Mouse (Mus musculus): ENCODE results near the gene Nmur1. TPM values are rescaled to one million over a fixed set of nuclear protein-coding genes. Genes with fewer than 3 reads are reported as not detected.

Nmur1 gene
- polyA plus RNA-seq, 1 experiment from 2014 or later, result not detected

DNA sequence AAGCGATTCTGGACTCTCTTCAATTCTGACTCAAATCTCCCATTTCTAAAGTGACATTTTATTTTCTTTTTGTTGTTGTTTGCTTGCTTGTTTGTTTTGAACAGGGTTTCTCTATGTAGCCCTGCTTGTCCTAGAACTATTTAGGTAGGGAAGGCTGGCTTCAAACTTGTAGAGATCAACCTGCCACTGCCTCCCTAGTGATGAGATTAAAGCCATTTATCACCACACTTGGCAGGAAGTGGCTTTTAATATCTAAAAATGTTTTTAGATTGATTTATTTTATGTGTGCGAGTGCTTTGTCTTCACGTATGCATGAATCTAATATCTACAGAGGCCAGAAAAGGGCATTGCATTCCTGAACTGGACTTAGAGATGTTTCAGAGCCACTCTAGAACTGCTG is 32.8 kb downstream of the Nmur1 start:
- 90% methylated on average over 3 of the region's 3 CpGs for WGBS

DNA sequence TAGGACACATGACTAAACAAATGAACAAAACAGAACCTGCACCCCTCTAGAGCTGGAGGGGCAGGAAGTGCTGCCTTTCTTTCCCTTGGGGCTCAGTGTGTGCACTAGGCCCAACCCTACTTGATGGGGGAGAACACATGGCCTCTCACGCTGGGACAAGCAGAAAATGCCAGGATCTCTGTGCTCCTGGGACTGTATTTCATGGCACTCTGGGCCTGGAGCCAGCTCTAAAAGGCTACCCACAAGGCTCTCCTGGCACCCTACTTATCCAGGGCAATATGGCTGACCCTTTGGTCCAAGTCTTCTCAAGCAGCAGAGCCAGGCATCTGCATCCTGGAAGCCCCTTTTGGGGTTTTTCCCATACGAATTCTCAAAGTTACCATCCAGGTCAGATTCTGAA is 34.6 kb downstream of the Nmur1 start:
- 75% methylated on average over 2 of the region's 2 CpGs for WGBS
- H3K4me2 ChIP-seq, result no peak overlapping the region
- no peak for ATAC-seq (ENCODE audit: low FRiP score)
- no peaks in the 10 kb centered on the region for H3K9me3 ChIP-seq (ENCODE audit: control insufficient read depth, low read length)
- no peaks in the 10 kb centered on the region for H3K4me1 ChIP-seq (ENCODE audit: control insufficient read depth, insufficient read depth, low read length)
- no peak overlapping the region for H3K9ac ChIP-seq (ENCODE audit: low read length)
- H3K36me3 ChIP-seq (ENCODE audit: control insufficient read depth, insufficient read depth, low read length), result no peaks in the 10 kb centered on the region
- H3K27ac ChIP-seq (ENCODE audit: low read depth, low read length), result no peak overlapping the region
- no peak overlapping the region for H3K4me3 ChIP-seq (ENCODE audit: low read depth, low read length)
- no peak for DNase-seq (ENCODE audit: low spot score, missing footprints)
- no peaks in the 10 kb centered on the region for H3K27me3 ChIP-seq (ENCODE audit: control insufficient read depth, insufficient read depth, low read length)

More for the DNA sequence above, 32.8 kb downstream of the Nmur1 start:
- Histone ChIP-seq H3K36me3 (ENCODE audit: control insufficient read depth, insufficient read depth, low read length) (no peaks in the 10 kb centered on the region), H3K27ac (ENCODE audit: low read depth, low read length) (no peak overlapping the region), H3K9ac (ENCODE audit: low read length) (no peak overlapping the region), H3K4me2 (no peak overlapping the region), H3K27me3 (ENCODE audit: control insufficient read depth, insufficient read depth, low read length) (no peaks in the 10 kb centered on the region), H3K4me1 (ENCODE audit: control insufficient read depth, insufficient read depth, low read length) (no peaks in the 10 kb centered on the region), H3K9me3 (ENCODE audit: control insufficient read depth, low read length) (no peaks in the 10 kb centered on the region), H3K4me3 (ENCODE audit: low read depth, low read length) (no peak overlapping the region)
- ATAC-seq (ENCODE audit: low FRiP score) (no peak), DNase-seq (ENCODE audit: low spot score, missing footprints) (no peak)

DNA sequence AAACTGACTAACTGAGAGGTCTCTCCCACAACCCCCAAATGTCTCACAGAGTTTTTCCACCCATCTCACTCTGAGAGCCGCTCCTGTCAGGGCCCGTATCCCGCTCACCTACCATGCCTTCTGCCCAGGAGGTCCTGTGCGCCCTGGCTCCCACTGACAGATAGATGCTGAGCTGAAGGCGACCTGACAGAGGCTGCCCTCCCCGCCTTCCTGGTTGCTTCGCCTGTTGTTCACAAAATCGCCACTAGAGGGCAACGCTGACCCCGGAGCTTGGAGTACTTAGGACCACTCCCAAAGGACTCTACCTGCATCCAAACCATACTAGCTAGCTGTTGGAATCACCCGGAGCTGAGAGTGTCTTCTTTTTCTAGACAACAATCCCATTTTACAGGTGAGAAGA is 36.8 kb downstream of the Nmur1 start:
- no peaks in the 10 kb centered on the region for H3K9me3 ChIP-seq (ENCODE audit: control insufficient read depth, low read length)
- H3K36me3 ChIP-seq (ENCODE audit: control insufficient read depth, insufficient read depth, low read length), result no peaks in the 10 kb centered on the region
- H3K27ac ChIP-seq (ENCODE audit: low read depth, low read length), result no peak overlapping the region
- no peak overlapping the region for H3K4me3 ChIP-seq (ENCODE audit: low read depth, low read length)
- H3K27me3 ChIP-seq (ENCODE audit: control insufficient read depth, insufficient read depth, low read length), result no peaks in the 10 kb centered on the region
- H3K4me1 ChIP-seq (ENCODE audit: control insufficient read depth, insufficient read depth, low read length), result no peaks in the 10 kb centered on the region
- no peak overlapping the region for H3K4me2 ChIP-seq
- WGBS, result 2% methylated on average over 11 of the region's 11 CpGs
- ATAC-seq (ENCODE audit: low FRiP score), result peak; percentile 65; the same call in 1 of the 2 replicates
- peak; percentile 99 for DNase-seq (ENCODE audit: low spot score, missing footprints)
- no peak overlapping the region for H3K9ac ChIP-seq (ENCODE audit: low read length)

DNA sequence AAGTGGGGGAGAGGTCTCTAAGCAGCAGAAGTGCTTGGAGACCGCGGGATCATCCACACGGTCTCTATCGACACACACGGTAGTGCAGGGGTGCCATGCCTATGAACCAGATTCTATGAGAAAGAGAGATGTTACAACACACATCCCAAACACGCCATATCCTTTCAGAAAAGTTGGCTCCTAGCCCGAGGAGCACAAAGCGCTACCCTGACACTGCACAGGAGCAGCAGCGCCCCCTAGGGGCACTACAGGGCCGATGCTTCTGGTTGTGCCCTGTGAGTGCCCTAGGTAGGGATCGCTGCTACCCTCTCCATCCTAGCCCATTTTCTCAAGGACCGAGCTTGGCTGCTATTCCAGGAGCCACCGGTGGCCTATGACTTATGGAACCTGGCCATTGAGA is 45.0 kb downstream of the Nmur1 start:
- Histone ChIP-seq H3K9me3 (ENCODE audit: control insufficient read depth, low read length) (no peaks in the 10 kb centered on the region), H3K27me3 (ENCODE audit: control insufficient read depth, insufficient read depth, low read length) (no peaks in the 10 kb centered on the region), H3K4me1 (ENCODE audit: control insufficient read depth, insufficient read depth, low read length) (no peaks in the 10 kb centered on the region), H3K36me3 (ENCODE audit: control insufficient read depth, insufficient read depth, low read length) (no peaks in the 10 kb centered on the region), H3K27ac (ENCODE audit: low read depth, low read length) (no peak overlapping the region), H3K4me2 (0 out of 2 replicates have a peak overlapping the region, but pooled peaks have one; percentile 10), H3K9ac (ENCODE audit: low read length) (no peak overlapping the region), H3K4me3 (ENCODE audit: low read depth, low read length) (no peak overlapping the region)
- 30% methylated on average over 13 of the region's 13 CpGs for WGBS
- ATAC-seq (ENCODE audit: low FRiP score) (0 out of 2 replicates have a peak, but pooled peaks have one; percentile 2), DNase-seq (ENCODE audit: low spot score, missing footprints) (no peak)

DNA sequence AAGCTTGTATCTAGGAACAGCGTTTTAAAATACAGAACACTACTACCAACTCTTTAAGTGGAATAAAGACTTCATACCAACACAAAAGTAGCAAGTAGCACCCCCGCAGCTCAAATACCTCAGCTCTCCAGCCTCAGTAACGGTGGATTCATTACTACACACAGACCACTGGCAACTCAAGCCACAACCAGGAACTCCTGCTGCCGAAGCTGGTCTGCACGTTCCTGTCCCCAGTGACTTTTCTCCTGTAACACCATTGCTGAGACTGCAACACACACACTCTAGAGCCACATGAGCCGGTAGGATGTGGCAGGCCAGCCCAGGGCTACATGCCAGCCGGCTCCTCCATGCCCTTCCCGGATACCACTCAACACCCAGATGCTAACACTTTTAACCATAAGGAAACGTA is 46.9 kb downstream of the Nmur1 start:
- H3K9ac ChIP-seq (ENCODE audit: low read length), result no peak overlapping the region
- no peaks in the 10 kb centered on the region for H3K4me1 ChIP-seq (ENCODE audit: control insufficient read depth, insufficient read depth, low read length)
- H3K27ac ChIP-seq (ENCODE audit: low read depth, low read length), result no peak overlapping the region
- ATAC-seq (ENCODE audit: low FRiP score) (no peak), DNase-seq (ENCODE audit: low spot score, missing footprints) (no peak)
- no peak overlapping the region for H3K4me2 ChIP-seq
- no peak overlapping the region for H3K4me3 ChIP-seq (ENCODE audit: low read depth, low read length)
- no peaks in the 10 kb centered on the region for H3K9me3 ChIP-seq (ENCODE audit: control insufficient read depth, low read length)
- no peaks in the 10 kb centered on the region for H3K36me3 ChIP-seq (ENCODE audit: control insufficient read depth, insufficient read depth, low read length)
- WGBS, result 82% methylated on average over 9 of the region's 9 CpGs
- H3K27me3 ChIP-seq (ENCODE audit: control insufficient read depth, insufficient read depth, low read length), result no peaks in the 10 kb centered on the region

DNA sequence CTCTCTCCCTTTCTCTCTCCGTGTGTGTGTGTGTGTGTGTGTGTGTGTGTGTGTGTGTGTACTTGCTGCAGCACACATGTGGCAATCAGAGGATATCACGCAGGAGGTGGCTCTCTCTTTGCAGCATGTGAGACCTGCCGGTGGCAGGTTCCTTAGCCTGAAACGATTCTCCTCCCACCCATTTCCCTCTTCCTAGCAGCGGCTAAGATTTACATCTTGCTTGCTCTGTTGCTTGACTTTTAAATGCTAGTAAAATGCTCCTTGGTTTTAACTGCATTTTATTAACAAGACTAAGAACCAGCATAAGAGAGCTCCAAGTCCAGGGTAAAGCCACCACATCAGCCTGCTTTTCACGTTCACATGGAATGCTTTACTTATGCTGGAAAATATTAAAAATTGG is 47.4 kb downstream of the Nmur1 start:
- no peak overlapping the region for H3K4me2 ChIP-seq
- ATAC-seq (ENCODE audit: low FRiP score) (no peak), DNase-seq (ENCODE audit: low spot score, missing footprints) (no peak)
- no peak overlapping the region for H3K27ac ChIP-seq (ENCODE audit: low read depth, low read length)
- H3K36me3 ChIP-seq (ENCODE audit: control insufficient read depth, insufficient read depth, low read length), result no peaks in the 10 kb centered on the region
- H3K9me3 ChIP-seq (ENCODE audit: control insufficient read depth, low read length), result no peaks in the 10 kb centered on the region
- no peak overlapping the region for H3K4me3 ChIP-seq (ENCODE audit: low read depth, low read length)
- H3K27me3 ChIP-seq (ENCODE audit: control insufficient read depth, insufficient read depth, low read length), result no peaks in the 10 kb centered on the region
- no peak overlapping the region for H3K9ac ChIP-seq (ENCODE audit: low read length)
- no peaks in the 10 kb centered on the region for H3K4me1 ChIP-seq (ENCODE audit: control insufficient read depth, insufficient read depth, low read length)
- WGBS, result 80% methylated on average over 6 of the region's 6 CpGs

DNA sequence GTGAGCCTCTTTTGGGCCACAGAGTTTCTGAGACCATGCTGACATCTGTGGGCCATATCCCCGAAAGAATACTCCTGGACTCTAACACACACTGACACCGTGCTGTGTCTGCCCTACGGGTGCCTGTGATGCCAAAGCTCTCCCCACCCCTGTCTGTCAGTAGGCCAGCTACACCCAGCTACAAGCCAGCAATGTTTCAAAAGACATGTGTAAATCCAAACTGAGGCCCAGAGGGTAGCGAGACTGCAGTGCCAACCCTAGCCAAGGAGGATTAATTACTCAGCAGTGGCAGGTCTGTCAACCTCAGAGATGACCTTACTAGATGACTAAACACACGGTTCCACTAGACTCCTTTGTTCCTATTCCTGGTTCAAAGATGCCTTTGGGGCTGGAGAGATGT is 49.7 kb downstream of the Nmur1 start:
- Histone ChIP-seq H3K9ac (ENCODE audit: low read length) (no peak overlapping the region), H3K9me3 (ENCODE audit: control insufficient read depth, low read length) (no peaks in the 10 kb centered on the region), H3K4me3 (ENCODE audit: low read depth, low read length) (no peak overlapping the region), H3K36me3 (ENCODE audit: control insufficient read depth, insufficient read depth, low read length) (no peaks in the 10 kb centered on the region), H3K4me2 (no peak overlapping the region), H3K4me1 (ENCODE audit: control insufficient read depth, insufficient read depth, low read length) (no peaks in the 10 kb centered on the region), H3K27ac (ENCODE audit: low read depth, low read length) (no peak overlapping the region), H3K27me3 (ENCODE audit: control insufficient read depth, insufficient read depth, low read length) (no peaks in the 10 kb centered on the region)
- DNase-seq (ENCODE audit: low spot score, missing footprints), result no peak
- 85% methylated on average over 5 of the region's 5 CpGs for WGBS
- ATAC-seq (ENCODE audit: low FRiP score), result no peak

DNA sequence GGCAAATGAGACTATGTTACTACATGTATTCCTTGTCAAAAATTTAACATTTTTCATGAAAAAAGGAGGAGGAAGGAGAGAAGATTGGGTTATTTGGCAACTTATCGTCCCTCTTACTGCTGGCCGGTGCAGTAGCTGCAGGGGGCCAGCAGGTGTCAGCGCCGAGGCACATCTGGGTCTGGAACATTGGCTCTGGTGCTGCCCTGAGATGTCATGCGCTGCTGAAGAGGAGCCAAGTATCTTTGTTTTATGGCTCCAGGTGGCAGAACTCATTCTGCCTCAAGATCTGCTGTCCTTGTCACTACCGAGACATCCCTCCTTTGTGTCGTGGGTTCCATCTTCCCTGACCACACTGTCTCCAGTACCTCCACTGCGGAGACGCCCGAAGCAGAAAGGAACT is 54.0 kb downstream of the Nmur1 start:
- no peak for ATAC-seq (ENCODE audit: low FRiP score)

DNA sequence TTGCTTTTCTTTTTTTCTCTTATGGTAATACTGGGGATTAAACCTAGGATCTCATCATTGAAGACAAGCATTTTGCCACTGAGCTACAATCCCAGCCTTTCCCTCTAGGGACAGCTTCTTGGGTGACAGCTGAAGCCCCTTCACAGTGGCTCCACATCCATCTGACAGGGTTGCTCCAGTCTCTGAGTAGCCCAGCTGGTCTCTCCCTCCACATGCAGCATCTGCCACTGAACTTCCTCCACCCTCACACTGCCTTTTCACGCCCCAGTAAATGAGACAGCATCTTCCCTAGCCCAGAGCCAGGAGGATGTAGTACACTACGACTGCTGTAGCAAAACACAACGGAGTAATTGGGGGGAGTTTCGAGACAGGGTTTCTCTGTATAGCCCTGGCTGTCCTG is 57.9 kb downstream of the Nmur1 start:
- Histone ChIP-seq H3K36me3 (ENCODE audit: control insufficient read depth, insufficient read depth, low read length) (no peaks in the 10 kb centered on the region), H3K27ac (ENCODE audit: low read depth, low read length) (no peak overlapping the region), H3K9me3 (ENCODE audit: control insufficient read depth, low read length) (no peaks in the 10 kb centered on the region), H3K4me1 (ENCODE audit: control insufficient read depth, insufficient read depth, low read length) (no peaks in the 10 kb centered on the region), H3K27me3 (ENCODE audit: control insufficient read depth, insufficient read depth, low read length) (no peaks in the 10 kb centered on the region), H3K4me2 (no peak overlapping the region), H3K4me3 (ENCODE audit: low read depth, low read length) (no peak overlapping the region), H3K9ac (ENCODE audit: low read length) (no peak overlapping the region)
- DNase-seq (ENCODE audit: low spot score, missing footprints) (no peak), ATAC-seq (ENCODE audit: low FRiP score) (no peak)
- 68% methylated on average over 4 of the region's 4 CpGs for WGBS

More for the DNA sequence above, 54.0 kb downstream of the Nmur1 start:
- Histone ChIP-seq H3K9ac (ENCODE audit: low read length) (no peak overlapping the region), H3K36me3 (ENCODE audit: control insufficient read depth, insufficient read depth, low read length) (no peaks in the 10 kb centered on the region), H3K4me3 (ENCODE audit: low read depth, low read length) (no peak overlapping the region), H3K27me3 (ENCODE audit: control insufficient read depth, insufficient read depth, low read length) (no peaks in the 10 kb centered on the region), H3K4me1 (ENCODE audit: control insufficient read depth, insufficient read depth, low read length) (no peaks in the 10 kb centered on the region), H3K9me3 (ENCODE audit: control insufficient read depth, low read length) (no peaks in the 10 kb centered on the region), H3K4me2 (no peak overlapping the region), H3K27ac (ENCODE audit: low read depth, low read length) (no peak overlapping the region)
- no peak for DNase-seq (ENCODE audit: low spot score, missing footprints)
- WGBS, result 54% methylated on average over 10 of the region's 10 CpGs

DNA sequence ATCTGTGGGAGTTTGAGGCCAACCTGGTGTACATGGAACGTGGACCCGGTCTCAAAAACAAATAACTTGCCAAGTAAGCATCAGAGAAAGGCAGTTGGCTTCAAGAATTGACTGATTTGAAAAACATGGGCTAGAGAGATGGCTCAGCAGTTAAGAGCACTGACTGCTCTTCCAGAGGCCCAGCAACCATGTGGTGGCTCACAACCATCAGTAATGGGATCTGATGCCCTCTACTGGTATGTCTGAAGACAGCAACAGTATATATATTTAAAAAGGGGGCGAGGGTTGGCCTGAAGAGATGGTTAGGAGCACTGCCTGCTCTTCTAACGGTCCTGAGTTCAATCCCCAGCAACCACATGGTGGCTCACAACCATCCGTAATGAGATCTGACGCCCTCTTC is 62.4 kb downstream of the Nmur1 start:
- 9% methylated on average over 6 of the region's 6 CpGs for WGBS
- H3K4me1 ChIP-seq (ENCODE audit: control insufficient read depth, insufficient read depth, low read length), result peaks cover 10% of the 10 kb centered on the region
- H3K27me3 ChIP-seq (ENCODE audit: control insufficient read depth, insufficient read depth, low read length), result no peaks in the 10 kb centered on the region
- H3K4me2 ChIP-seq, result no peak overlapping the region
- H3K27ac ChIP-seq (ENCODE audit: low read depth, low read length), result no peak overlapping the region
- ATAC-seq (ENCODE audit: low FRiP score) (no peak), DNase-seq (ENCODE audit: low spot score, missing footprints) (no peak)
- H3K36me3 ChIP-seq (ENCODE audit: control insufficient read depth, insufficient read depth, low read length), result no peaks in the 10 kb centered on the region
- H3K4me3 ChIP-seq (ENCODE audit: low read depth, low read length), result no peak overlapping the region
- no peaks in the 10 kb centered on the region for H3K9me3 ChIP-seq (ENCODE audit: control insufficient read depth, low read length)
- H3K9ac ChIP-seq (ENCODE audit: low read length), result no peak overlapping the region
